Mouse (Mus musculus) left cerebral cortex, postnatal 10 days (tissue): ENCODE measurements around the gene Apoc2. TPM values are rescaled to one million over a fixed set of nuclear protein-coding genes. Genes with fewer than 3 reads are reported as not detected.

ENCODE experiments used
- DNase-seq, 2 experiments: peaks; one replicate each; pipeline ENCODE4 v3.0.0; 2021 to 2022; ENCODE audit warnings: low spot score in 2 of 2, mixed read lengths in 1 of 2; ENCODE audit errors: extremely low spot score in 1 of 2
- intact Hi-C: fragments of 180-260 bp; cut with DNase I; formaldehyde crosslinking; loops from one replicate; pipeline ENCODE4 v1.15.1; 2025
- total RNA-seq, 2 experiments: library from RNA; stranded (reverse); gene quantifications; 2 replicates each; pipeline ENCODE4 v1.2.3; 2021

The Apoc2 gene
- total RNA-seq, 2 experiments from 2014 or later = not detected

- intact Hi-C loops = loop anchor here (2.0 to 10.0 kb wide), 2 partner anchors 32 to 296 kb away; partner anchors contain the start of genes Ckm and Klc3
- DNase-seq = peak; percentile 65 to 87
Measured at GRCm38 (mm10) chr7:19701069-19701761, 23.5 kb upstream of the Apoc2 start.

GRCm38 (mm10) chr7:19700299-19701068 is 22.7 kb upstream of the Apoc2 start:
- intact Hi-C loops = loop anchor here (2.0 to 10.0 kb wide), 2 partner anchors 32 to 296 kb away; partner anchors contain the start of genes Ckm and Klc3

GRCm38 (mm10) chr7:19699827-19700148 is 22.0 kb upstream of the Apoc2 start:
- DNase-seq = no peak
- intact Hi-C loops = loop anchor here (2.0 to 10.0 kb wide), 2 partner anchors 31 to 295 kb away; partner anchors contain the start of genes Ckm and Klc3

More at GRCm38 (mm10) chr7:19700299-19701068, 22.7 kb upstream of the Apoc2 start:
- no peak for DNase-seq

GRCm38 (mm10) chr7:19698907-19699826 is 21.4 kb upstream of the Apoc2 start, which contains the start of gene Apoe:
TSS of gene Apoe (minus strand) at chr7:19699188.
- intact Hi-C loops = no loop called here
- DNase-seq = peak; percentile 70 to 86

GRCm38 (mm10) chr7:19697949-19698906 is 20.5 kb upstream of the Apoc2 start:
- peak in 1 of 2 experiments; percentile 72 for DNase-seq
- intact Hi-C loops = no loop called here

GRCm38 (mm10) chr7:19696336-19696873 is 18.7 kb upstream of the Apoc2 start:
- no peak for DNase-seq
- intact Hi-C loops = no loop called here

GRCm38 (mm10) chr7:19695881-19696280 is 18.1 kb upstream of the Apoc2 start:
- intact Hi-C loops = no loop called here
- no peak for DNase-seq

GRCm38 (mm10) chr7:19695213-19695594 is 17.5 kb upstream of the Apoc2 start:
- intact Hi-C loops = no loop called here

GRCm38 (mm10) chr7:19694336-19695212 is 16.8 kb upstream of the Apoc2 start:
- intact Hi-C loops = no loop called here
- no peak for DNase-seq

More at GRCm38 (mm10) chr7:19695213-19695594, 17.5 kb upstream of the Apoc2 start:
- no peak for DNase-seq

GRCm38 (mm10) chr7:19693421-19693820 is 15.7 kb upstream of the Apoc2 start:
- DNase-seq = peak in 1 of 2 experiments; percentile 84
- intact Hi-C loops = no loop called here

- no peak for DNase-seq
- intact Hi-C loops = no loop called here
Measured at GRCm38 (mm10) chr7:19691873-19692865, 14.4 kb upstream of the Apoc2 start, which contains the start of gene Apoc1. TSS of gene Apoc1 (minus strand) at chr7:19692660.

GRCm38 (mm10) chr7:19691434-19691833 is 13.7 kb upstream of the Apoc2 start:
- DNase-seq = no peak
- intact Hi-C loops = no loop called here

GRCm38 (mm10) chr7:19690845-19691244 is 13.1 kb upstream of the Apoc2 start:
- DNase-seq = no peak
- intact Hi-C loops = no loop called here

GRCm38 (mm10) chr7:19688611-19689010 is 10.9 kb upstream of the Apoc2 start:
- intact Hi-C loops = no loop called here

GRCm38 (mm10) chr7:19688101-19688500 is 10.4 kb upstream of the Apoc2 start:
- intact Hi-C loops = no loop called here
- no peak for DNase-seq

More at GRCm38 (mm10) chr7:19688611-19689010, 10.9 kb upstream of the Apoc2 start:
- no peak for DNase-seq
